Comparison of ENCODE assay signal across 8 mouse cellular contexts in genomic region chr17:83128843-83129544, GRCm38 (mm10).
DNase-seq lines count a peak whose midpoint lies in the region; ATAC-seq lines count a peak whose summit lies in the region.

No protein-coding gene starts in this region.

- intact Hi-C loops in gastrocnemius, postnatal 14 days (cut with DNase I; ENCODE audit: low total_unique reads) = no loop called here

- peak; percentile 60 for DNase-seq in gastrocnemius, adult 18-20 months (ENCODE audit: low spot score)
- no peak for DNase-seq in gastrocnemius, postnatal 14 days
- peak; percentile 23 for DNase-seq in cerebellum, adult 11 months
- DNase-seq in left cerebral cortex, adult 8-10 months (ENCODE audit: low spot score in 2 of 2) = peak; percentile 14 to 55
- peak; percentile 64 for DNase-seq in telencephalon, adult 2 months (ENCODE audit: low read depth, low spot score)
- no peak for DNase-seq in spleen, postnatal 4 days (ENCODE audit: low spot score in 2 of 2)

- peak; percentile 100 for ATAC-seq in frontal cortex, adult (ENCODE audit: low TSS enrichment)
- no peak for ATAC-seq in monocyte, adult 5-6 weeks (replicated peaks; ENCODE audit: insufficient number of reproducible peaks, low FRiP score, low TSS enrichment, poor library complexity, severe bottlenecking)

Comparison
In these comparisons a context has a peak if more than half of its experiments do, and no peak if none do; other contexts are left out.
1. DNase-seq: peak in gastrocnemius, adult 18-20 months (single experiment), cerebellum, adult 11 months (single experiment), left cerebral cortex, adult 8-10 months (2 of 2) and telencephalon, adult 2 months (single experiment); none in gastrocnemius, postnatal 14 days (single experiment) and spleen, postnatal 4 days (0 of 2).